Mouse (Mus musculus) lung, postnatal 0 days (tissue): ENCODE results near the gene Lamb1.

Experiments used
- CTCF ChIP-seq: IDR thresholded peaks from 2 replicates; pipeline ENCODE4 v1.5.1; 2016; ENCODE audit warnings: antibody characterized with exemption, mild to moderate bottlenecking
- EP300 ChIP-seq: IDR thresholded peaks from 2 replicates; pipeline ENCODE4 v1.6.1; 2016; ENCODE audit warnings: antibody characterized with exemption, mild to moderate bottlenecking, control low read depth

DNA sequence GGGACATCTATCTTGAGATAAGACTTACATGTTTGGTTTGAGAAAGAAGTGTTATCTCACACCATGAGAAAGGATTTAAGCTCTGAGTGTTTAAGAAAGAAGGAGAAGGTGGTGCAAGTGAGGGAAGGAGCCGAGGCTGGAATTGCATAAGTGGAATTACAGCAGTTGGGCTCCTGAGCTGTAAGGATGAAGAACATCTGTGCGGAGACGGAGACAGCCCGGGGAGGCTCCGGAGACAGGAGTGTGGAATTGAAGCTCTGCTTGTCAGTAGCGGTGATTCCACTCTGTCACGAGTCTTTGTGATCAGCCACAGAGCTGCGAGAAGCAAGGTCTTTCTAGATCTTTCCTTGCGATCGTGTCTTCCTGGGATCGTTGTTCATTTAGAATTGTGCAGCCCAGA lies 30.0 kb downstream of the Lamb1 start:
- no peak for TF ChIP-seq CTCF
- no peak for TF ChIP-seq EP300
